Mouse (Mus musculus) hindbrain, embryonic 13.5 days (tissue): Measurements from ENCODE around the gene Myh3. TPM values are rescaled to one million over a fixed set of nuclear protein-coding genes. Genes with fewer than 3 reads are reported as not detected.

Source experiments
- ATAC-seq: fragments of 200-750 bp; cut with Nextera tagmentation; 2 replicates; pipeline ENCODE4 v1.8.0; 2017; ENCODE audit warnings: moderate TSS enrichment; ENCODE audit not compliant: low FRiP score
- H3K27ac ChIP-seq: fragments of 300-500 bp; sonication (generic); 2 replicates; pipeline ENCODE4 v1.5.1; 2015; ENCODE audit warnings: inconsistent platforms, mild to moderate bottlenecking, moderate library complexity
- H3K27me3 ChIP-seq: fragments of 300-500 bp; sonication (generic); 2 replicates; pipeline ENCODE4 v1.6.1; 2015; ENCODE audit warnings: mild to moderate bottlenecking, inconsistent platforms
- H3K36me3 ChIP-seq: fragments of 300-500 bp; sonication (generic); 2 replicates; pipeline ENCODE4 v1.6.1; 2015; ENCODE audit warnings: mild to moderate bottlenecking, inconsistent platforms
- H3K4me1 ChIP-seq: fragments of 300-500 bp; sonication (generic); replicated peaks from 2 replicates; pipeline ENCODE4 v1.6.1; 2015; ENCODE audit warnings: inconsistent platforms
- H3K4me2 ChIP-seq: fragments of 300-500 bp; sonication (generic); 2 replicates; pipeline ENCODE4 v1.6.1; 2015; ENCODE audit warnings: inconsistent platforms, mild to moderate bottlenecking, moderate library complexity
- H3K4me3 ChIP-seq: fragments of 300-500 bp; sonication (generic); 2 replicates; pipeline ENCODE4 v1.5.1; 2015; ENCODE audit warnings: mild to moderate bottlenecking, inconsistent platforms
- H3K9ac ChIP-seq: fragments of 300-500 bp; sonication (generic); 2 replicates; pipeline ENCODE4 v1.6.1; 2015; ENCODE audit warnings: mild to moderate bottlenecking, inconsistent platforms
- H3K9me3 ChIP-seq: fragments of 300-500 bp; sonication (generic); 2 replicates; pipeline ENCODE4 v1.6.1; 2016; ENCODE audit warnings: inconsistent platforms
- WGBS: fragments of 180-500 bp; shearing (Covaris S2); methylation state at CpG from one replicate; pipeline ENCODE4 v1.1.7; 2015; 5-methylcytosine and 5-hydroxymethylcytosine counted together
- microRNA-seq: library from miRNA; unstranded; fragments of <30 nt; microRNA quantifications from one replicate; pipeline ENCODE4, GENCODE M21; 2016
- polyA plus RNA-seq: library from polyadenylated mRNA; unstranded; fragments of >200 nt; fragmentation: Nextera tagmentation; extraction: Ambion mirVana; gene quantifications from 2 replicates; pipeline ENCODE4 v1.2.1, GENCODE M21; 2015

The Myh3 gene
- polyA plus RNA-seq, 1 experiment from 2014 or later = 1.8 TPM

DNA sequence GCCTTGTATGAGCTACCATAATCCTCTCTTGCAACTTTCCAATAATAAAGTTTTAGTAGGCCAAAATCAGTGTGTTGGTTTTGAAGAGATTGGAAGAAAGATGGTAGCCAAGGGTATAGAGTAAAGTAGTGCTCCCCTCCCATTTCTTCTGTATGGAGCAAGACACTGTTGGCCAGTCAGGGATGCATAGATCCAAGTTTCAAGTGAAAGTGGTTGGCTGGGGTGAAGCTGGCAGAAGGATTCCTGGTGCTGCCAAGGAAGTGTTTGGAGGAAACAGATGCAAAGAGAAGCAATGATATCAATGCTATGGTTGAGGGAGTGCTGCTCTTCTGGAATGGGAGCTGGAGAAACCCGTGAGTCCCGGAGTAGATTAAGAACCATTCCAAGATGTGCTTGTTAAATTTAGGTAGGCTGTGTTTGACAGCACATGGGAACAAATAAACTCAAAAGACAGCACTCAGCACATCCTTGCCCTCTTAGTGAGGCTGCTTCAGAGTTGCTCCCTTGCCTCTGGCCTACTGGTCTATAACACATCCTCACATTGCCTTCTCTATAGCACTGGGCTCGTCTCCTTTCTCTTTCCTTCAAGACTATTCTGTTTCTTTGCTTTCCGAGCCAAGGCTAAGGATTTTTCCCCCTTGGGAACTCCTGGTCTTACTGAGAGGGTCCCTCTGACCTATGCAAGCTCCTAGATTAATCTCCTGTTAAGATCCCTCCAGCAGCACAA, 70.3 kb downstream of the Myh3 start:
- ATAC-seq = no peak
- H3K4me3 ChIP-seq = no peak overlapping the region
- H3K36me3 ChIP-seq = no peaks in the 10 kb centered on the region
- no peak overlapping the region for H3K27ac ChIP-seq
- H3K4me1 ChIP-seq = peaks cover 4% of the 10 kb centered on the region; the same call in 1 of the 2 replicates
- no peaks in the 10 kb centered on the region for H3K27me3 ChIP-seq
- H3K4me2 ChIP-seq = no peak overlapping the region
- WGBS = 85% methylated on average over 4 of the region's 4 CpGs
- no peaks in the 10 kb centered on the region for H3K9me3 ChIP-seq
- H3K9ac ChIP-seq = no peak overlapping the region

DNA sequence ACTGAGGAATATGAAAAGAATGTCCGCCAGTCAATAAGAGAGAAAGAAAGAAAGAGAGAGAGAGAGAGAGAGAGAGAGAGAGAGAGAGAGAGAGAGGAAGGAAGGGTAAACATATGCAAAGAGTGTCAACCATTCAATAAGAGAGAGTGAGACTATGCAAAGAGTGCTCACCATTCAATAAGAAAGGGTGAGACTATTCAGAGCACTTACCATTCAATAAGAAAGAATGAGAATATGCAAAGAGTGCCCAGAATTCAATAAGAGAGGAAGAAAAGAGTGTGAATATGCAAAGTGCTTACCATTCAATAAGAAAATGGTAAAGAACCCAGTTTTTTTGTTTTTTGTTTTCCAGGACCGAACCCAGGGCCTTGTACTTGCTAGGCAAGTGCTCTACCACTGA, 72.1 kb downstream of the Myh3 start:
- WGBS = 95% methylated on average over 2 of the region's 2 CpGs
- no peak overlapping the region for H3K4me3 ChIP-seq
- no peak overlapping the region for H3K4me2 ChIP-seq
- no peaks in the 10 kb centered on the region for H3K36me3 ChIP-seq
- H3K27ac ChIP-seq = no peak overlapping the region
- no peak overlapping the region for H3K9ac ChIP-seq
- no peaks in the 10 kb centered on the region for H3K27me3 ChIP-seq
- no peak for ATAC-seq
- no peaks in the 10 kb centered on the region for H3K9me3 ChIP-seq
- peaks cover 4% of the 10 kb centered on the region; the same call in 1 of the 2 replicates for H3K4me1 ChIP-seq

DNA sequence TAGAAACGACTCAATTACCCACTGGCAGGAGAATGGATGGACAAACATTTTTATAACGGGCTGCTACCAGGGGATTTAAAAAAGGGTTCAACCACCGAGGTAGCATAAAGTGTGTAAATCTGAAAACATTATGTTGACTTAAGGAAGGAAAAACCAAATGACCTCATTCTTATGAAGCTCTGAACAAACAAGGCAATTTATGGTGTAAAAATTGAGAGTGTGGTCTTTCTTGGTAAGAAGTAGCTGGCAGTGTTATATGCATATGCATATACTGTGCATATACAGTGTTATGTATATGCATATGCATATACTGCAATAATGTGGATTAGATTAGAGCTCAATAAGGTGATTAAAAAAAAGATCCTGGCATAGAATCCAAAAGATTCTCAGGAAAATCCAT, 73.1 kb downstream of the Myh3 start:
- Histone ChIP-seq H3K4me1 (peaks cover 4% of the 10 kb centered on the region; the same call in 1 of the 2 replicates), H3K9me3 (no peaks in the 10 kb centered on the region), H3K27me3 (no peaks in the 10 kb centered on the region), H3K4me3 (no peak overlapping the region), H3K9ac (no peak overlapping the region), H3K36me3 (no peaks in the 10 kb centered on the region), H3K27ac (no peak overlapping the region), H3K4me2 (no peak overlapping the region)
- 80% methylated on average over 3 of the region's 3 CpGs for WGBS
- no peak for ATAC-seq

Small RNA genes lying within 50 kb of the gene (microRNA-seq; reads per million reads assigned to microRNA genes)
- not detected for gene Mir6923

Other genes starting within 250 kb of the Myh3 start
- gene Pirt, start 166.3 kb upstream of the Myh3 start, polyA plus RNA-seq = 8.6 and 10.4 TPM in 2 replicates
- gene Tmem238l, start 121.7 kb upstream of the Myh3 start, polyA plus RNA-seq = not detected in 2 replicates
- gene Tmem220, start 53.1 kb upstream of the Myh3 start, polyA plus RNA-seq = 0.93 and 1.0 TPM in 2 replicates
- 34.5 and 35.2 TPM in 2 replicates for gene Adprm, start 25.7 kb upstream of the Myh3 start, polyA plus RNA-seq
- gene Sco1, start 25.6 kb upstream of the Myh3 start, polyA plus RNA-seq = 13.1 and 14.1 TPM in 2 replicates
- 0.16 and 0.25 TPM in 2 replicates for gene Myh2, start 92.7 kb downstream of the Myh3 start, polyA plus RNA-seq
- 0.14 TPM in 1 of 2 replicates, not detected in the other for gene Myh1, start 121.8 kb downstream of the Myh3 start, polyA plus RNA-seq
- not detected in 2 replicates for gene Myh4, start 159.7 kb downstream of the Myh3 start, polyA plus RNA-seq
- gene Myh8, start 198.8 kb downstream of the Myh3 start, polyA plus RNA-seq = 0.84 and 2.5 TPM in 2 replicates
- 0.04 and 0.57 TPM in 2 replicates for gene Myh13, start 243.4 kb downstream of the Myh3 start, polyA plus RNA-seq